Mouse (Mus musculus) spleen, postnatal 4 days (tissue): ENCODE measurements at regions not wholly inside any gene's neighbourhood (a gene's known extent, or its start where the extent isn't known, plus 50 kb on each side); places are given as distances from the start of the nearest gene placed in this dataset.

Source experiments
- DNase-seq, 2 experiments: peaks; one replicate each; pipeline ENCODE4 v3.0.0; 2022; ENCODE audit warnings: low spot score in 2 of 2

- DNase-seq = no peak
Measured at GRCm38 (mm10) chr13:71350787-71351186, 509.2 kb upstream of the Adamts16 start.

DNA sequence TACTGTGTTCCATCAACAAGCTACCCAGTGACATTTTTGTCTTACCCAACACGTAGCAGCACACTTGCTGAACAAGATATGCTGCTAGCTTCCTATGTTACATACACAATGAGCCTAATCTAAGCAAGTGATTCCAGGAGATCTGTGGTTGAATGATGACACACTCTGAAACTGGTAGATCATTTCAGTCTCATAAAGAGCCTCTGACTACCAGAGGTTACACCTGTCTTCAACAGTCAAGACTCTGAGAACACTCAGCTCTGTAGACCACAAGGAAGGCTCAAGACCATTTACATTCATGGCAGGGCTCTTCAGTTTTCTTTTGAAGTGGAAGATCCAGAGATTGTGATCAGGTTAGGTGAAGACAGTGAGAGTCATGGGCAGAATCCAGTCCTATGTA lies 501.3 kb upstream of the Adamts16 start:
- no peak for DNase-seq

- no peak for DNase-seq
Measured at GRCm38 (mm10) chr13:71338700-71339099, 497.1 kb upstream of the Adamts16 start.

GRCm38 (mm10) chr13:71334925-71335324 lies 493.3 kb upstream of the Adamts16 start:
- DNase-seq = no peak

DNA sequence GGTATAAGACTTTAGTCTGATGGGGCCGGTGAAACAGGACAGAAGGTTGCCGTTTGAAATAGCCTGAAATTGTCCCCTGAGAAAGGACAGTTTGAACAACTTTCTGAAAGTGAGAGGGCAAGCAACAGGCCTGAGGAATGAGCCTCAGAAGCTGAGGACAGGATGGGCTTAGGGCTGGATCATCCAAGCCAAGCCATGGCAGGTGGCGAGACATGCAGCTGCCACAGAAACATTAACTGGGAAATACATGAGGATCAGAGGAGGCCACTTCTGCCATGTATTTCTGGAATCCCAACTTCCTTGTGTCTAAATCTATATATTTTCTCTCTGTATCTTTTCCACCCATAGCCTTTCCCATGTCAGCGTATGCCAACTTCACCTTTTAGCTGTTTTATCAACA lies 491.5 kb upstream of the Adamts16 start:
- no peak for DNase-seq

DNA sequence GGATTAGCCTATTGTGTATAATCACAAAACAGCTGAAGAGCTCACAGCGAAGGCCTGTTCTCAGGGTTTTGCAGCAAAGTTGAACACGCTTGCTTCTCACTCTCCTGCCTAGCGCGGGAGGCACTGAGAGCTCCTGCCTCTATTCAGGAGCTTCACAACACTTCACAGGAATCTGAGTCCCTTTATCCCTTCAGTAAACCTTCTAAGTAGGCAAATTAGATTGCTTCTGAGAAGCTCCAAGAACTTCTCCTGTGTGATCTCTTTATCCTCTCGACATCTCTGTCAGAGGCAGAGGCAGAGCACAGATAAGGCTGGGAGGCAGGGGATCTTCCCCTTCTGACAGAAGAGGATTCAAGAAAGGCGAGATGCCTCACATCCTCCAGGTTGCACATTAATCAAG lies 488.7 kb upstream of the Adamts16 start:
- DNase-seq = no peak

GRCm38 (mm10) chr13:71327802-71328753 lies 486.5 kb upstream of the Adamts16 start:
- no peak for DNase-seq

DNA sequence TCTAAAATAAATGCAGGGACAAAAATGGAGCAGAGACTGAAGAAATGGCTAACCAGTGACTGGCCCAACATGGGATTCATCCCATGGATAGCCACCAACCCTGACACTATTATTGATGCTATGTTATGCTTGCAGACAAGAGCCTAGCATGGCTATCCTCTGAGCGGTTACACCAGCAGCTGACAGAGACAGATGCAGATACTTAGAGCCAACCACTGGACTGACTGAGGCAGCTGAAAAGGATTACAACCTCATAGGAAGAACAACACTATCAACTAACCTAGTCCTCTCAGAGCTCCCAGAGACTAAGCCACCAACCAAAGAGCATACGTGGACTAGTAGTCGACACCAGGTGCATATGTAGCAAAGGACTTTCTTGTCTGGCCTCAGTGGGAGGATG lies 478.9 kb upstream of the Adamts16 start:
- no peak for DNase-seq

DNA sequence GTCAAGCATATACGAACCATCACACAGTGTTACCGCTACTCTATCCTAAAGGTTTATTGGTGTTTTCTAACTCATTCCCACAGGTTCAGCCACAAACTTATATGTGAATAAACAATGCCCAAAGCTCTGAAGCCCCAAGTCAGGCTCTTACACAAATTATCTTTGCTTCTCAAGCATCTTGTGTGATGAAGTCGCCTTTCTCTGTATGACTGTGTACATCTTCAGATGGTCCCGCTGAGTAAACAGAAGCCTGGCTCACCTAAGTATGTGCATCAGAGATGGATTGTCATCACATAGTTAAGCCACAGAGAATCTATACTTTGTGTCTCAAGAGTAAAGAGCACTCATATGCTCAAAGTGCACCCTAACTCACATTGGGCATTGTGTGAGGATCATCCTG lies 462.3 kb upstream of the Adamts16 start:
- no peak for DNase-seq

DNA sequence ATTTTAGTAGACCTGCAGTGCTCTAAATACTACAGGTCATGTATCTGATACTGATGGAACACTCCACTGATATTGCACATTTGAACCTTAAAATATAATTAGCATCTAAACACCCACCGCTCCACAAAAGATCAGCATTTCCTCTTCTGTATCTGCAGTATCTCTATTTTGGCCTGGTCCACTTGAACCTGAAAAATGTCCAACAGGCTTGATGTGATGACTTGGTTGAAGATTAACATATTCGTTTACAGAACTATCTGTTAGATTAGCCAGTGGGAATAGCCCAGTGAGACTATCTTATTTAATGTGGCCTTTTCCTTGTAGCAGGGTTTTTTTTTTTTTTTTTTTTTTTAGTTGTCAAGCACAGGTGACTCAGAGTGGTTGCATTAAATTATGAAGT lies 434.4 kb upstream of the Adamts16 start:
- DNase-seq = no peak

GRCm38 (mm10) chr13:71274139-71274538 lies 432.5 kb upstream of the Adamts16 start:
- no peak for DNase-seq

DNA sequence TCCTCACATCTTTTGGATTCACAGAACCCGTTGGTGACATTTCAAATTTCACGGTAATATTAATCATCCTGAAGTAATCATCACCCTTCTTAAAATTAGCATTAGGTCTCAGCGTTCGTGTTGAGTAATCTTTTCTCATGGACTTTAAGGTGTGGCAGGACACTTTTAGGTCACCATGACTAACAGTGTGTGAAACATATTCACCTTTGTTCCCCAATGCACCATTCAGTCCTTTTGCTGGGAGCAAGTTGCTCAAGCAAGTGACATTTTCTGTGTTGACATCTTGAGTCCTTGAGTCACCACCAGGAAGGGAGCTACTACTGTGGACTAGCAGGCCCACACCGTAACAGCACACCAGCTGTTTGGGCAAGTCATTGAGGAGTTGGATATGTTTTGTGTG lies 431.9 kb upstream of the Adamts16 start:
- no peak for DNase-seq

DNA sequence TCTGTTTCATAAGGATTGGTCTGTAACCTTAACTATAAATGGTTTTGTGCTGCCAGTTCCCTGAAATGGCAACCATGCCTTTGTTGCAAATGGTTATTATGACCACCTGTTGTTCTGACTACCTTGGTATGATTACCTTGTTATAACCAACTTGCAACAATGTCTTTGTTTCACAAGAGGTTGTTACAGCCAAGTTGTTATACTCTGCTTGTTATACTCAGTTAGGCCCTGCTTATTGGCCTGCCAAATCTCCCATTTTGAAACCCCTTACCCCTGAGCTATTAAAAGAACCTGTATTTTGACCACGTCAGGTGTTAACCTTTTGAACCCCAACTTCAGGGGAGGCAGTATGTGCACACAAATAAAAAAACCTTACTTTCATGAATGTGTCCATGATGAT lies 431.5 kb upstream of the Adamts16 start:
- DNase-seq = no peak

DNA sequence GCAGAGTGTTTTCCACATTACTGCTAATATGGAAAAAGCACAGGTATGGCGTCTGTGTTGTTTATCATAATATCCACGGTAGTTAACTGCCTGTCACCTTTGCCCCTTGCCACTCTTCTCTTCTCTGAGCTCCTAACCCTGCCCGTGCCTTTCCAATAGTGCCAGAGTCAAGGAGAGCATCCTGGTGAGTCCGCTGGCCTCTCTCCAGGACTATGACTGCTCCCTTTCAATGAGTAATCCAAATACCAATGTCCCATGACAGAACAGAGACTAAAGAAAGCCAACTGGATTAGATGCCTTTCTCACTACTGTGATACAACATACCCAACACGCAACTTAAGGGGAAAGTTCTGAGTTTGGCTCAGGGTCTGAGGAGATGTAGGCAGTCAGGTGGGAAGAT lies 430.8 kb upstream of the Adamts16 start:
- DNase-seq = no peak

DNA sequence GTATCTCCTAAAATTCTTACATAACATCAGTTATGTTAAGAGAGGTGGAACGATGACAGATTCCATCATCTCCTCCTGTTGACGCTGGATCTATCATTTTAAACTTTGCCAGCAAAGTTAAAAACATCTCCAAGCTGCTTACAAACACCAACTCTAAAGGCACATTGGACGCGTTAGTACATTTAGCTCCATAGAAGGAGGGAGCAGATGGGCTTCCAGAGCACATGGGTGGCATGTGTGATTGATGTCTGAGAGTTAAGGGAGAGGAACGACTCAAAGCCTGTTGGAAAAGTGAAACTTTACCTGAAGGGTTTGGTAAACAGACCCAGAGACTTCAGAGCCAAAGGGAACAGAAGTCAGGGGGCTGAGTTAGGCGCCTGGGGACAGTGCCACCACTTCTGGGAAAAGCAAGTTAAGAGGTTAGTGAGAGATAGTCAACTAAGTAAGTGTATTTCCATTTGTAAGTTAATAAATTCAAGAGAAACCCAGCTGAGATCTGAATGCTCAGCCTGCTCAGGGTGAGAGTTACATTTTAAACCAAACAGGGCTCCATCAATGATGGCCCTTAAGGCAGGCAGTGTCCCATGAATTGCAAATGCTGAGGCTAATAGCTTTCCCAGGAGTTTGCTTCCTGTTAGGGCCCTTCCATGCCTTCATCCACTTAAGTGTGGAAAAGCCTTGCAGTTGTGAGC lies 430.3 kb upstream of the Adamts16 start:
- DNase-seq = no peak

DNA sequence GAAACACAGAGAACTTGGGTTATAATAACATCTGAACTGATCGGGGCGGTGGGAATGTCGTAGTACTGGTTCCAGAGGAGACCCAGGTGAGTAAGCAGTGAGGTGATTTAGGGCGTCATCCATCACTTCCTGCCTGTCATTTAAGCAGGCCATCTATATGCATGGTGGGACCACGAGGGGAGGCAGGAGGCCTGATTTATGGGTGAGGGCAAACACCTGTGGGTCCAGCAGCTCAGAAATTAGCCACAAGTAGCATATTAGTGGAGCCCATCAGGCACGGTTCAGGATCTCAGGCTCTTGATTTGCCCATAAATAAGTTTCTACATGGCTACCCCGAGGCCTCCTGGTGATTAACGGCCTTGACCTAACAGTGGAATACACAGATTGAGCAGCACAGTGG lies 428.8 kb upstream of the Adamts16 start:
- DNase-seq = no peak

DNA sequence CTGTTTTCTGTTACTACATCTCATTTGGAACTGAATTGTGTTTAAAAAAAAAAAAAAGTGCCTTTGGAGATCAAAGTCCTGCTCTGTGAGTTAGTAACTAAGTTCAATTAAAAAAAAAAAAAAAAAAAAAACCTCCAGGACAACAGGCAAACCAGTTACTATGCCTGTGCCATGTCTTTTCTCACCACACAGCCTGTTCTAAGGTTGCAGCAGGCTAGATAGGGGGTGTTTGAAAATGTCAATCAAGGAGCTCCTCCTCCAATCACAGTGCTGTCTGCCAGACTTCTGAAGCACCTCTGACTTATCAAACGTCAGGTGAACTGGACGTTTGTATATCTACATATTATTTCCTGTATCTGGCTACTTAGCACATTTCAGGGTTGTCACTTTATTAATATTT lies 427.9 kb upstream of the Adamts16 start:
- no peak for DNase-seq

DNA sequence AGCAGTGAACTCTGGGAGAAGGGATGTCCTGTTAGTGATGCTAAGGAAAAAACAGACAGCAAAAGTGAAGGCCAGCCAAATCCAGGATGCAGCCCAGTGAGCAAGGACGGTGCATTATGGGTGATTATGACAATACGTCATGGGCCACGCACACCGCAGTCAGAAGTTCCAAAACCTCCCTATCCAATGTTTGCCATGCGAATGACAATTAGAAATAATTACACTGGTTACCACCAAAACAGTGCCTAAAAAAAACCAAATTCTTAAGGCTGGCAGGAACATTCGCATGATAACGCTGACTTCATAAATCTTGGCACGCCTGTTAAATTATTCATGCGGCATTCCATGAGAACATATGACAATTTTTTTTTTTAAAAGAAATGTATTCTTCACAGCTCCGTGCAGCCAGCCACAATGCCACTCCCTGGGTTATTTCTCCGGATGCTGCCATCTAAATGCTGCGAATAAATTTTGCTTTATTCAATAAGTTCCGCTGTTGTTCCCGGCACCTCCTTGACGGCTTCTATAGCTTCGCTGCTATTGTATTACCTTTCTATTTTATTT lies 421.8 kb upstream of the Adamts16 start:
- DNase-seq = no peak

DNA sequence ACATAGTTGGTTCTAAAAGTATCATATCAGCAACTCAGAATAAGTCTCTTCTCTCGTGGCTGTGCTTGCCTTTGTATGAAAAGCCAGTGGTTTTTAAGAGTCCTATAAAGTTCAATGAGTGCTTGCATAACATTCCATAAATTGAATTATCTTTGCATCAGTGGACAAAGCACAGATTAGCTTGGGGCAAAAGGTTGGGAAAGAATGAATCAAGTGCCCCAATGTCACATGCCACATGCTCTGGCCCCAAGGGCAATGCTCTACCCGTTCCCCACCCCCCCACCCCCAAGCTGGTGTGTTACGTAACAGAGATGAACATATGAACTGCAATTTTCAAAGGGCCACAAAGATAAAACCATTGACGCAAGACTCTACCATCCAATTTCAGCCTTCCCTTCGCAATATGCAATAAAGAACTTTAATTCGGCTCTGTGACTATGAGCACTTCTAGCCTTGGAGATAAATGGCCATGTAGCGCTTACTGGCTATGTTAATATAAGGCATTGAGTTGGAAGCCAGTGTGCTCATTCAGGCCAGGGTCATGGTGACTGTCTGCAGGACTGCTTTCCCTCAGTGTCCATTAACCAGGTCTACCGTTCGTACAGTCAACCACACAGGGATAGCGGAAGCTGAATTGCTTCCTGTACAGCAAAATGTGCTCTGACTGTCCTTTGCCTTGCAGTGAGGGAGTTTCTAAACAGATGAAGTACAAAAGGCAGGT lies 421.1 kb upstream of the Adamts16 start:
- DNase-seq = no peak

- DNase-seq = no peak
Measured at GRCm38 (mm10) chr13:71254016-71254415, 412.4 kb upstream of the Adamts16 start.

DNA sequence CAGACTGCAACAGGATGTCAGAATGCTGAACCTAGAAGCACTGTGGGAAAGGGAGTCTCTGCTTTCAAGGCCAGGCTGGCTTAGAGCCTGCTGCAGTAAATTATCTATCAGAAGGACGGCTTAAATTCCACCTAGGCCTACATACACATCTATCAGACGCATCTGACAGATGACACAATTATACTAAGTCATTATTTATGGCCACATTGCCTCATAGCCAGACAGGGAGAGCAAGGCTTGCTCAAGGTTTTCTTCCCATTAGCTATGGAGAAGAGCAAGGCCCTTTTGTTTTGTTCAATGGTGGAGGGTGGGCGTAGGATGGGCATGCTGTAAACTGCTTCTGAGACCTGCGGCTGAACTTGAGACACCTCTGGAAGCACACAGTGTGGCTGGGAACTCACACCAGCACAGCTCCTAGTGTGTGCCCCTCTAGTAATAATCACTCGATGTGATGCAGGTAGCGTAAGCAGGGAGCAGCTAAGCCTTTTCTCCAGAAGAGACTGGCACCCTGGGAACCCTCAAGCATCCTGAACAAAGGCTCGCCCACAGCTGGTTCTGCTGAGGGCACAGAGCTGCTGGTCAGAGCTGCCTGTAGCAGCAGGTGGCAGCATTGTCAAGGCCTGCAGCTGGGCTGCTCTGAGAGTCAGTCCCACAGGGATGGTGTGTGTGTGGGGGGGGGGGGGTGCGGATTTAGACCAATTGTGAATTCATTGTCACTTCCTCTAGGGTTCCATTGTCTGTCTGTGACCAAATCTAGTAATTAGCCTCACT lies 406.8 kb upstream of the Adamts16 start:
- no peak for DNase-seq
